In genomic region chr6:8086847-8087246, GRCm38 (mm10) we compare ENCODE assay signal across 8 mouse cellular contexts.
A peak's percentile ranks its signal among the peaks of the same experiment; 100 is the strongest.
DNase-seq lines count a peak whose midpoint lies in the region; ATAC-seq and TF ChIP-seq lines count a peak whose summit lies in the region.

No protein-coding gene starts in this region.

- WGBS in kidney, adult 2 months, result 44% methylated on average over 3 of the region's 3 CpGs
- WGBS in kidney, embryonic 16.5 days, result 48% methylated on average over 3 of the region's 3 CpGs
- 60% methylated on average over 3 of the region's 3 CpGs for WGBS in midbrain, postnatal 0 days

- H3K4me3 ChIP-seq in kidney, adult 2 months (ENCODE audit: insufficient read depth, low read depth, low read length), result no peak overlapping the region
- no peak overlapping the region for H3K4me3 ChIP-seq in kidney, embryonic 16.5 days (ENCODE audit: low read length)
- no peak overlapping the region for H3K4me3 ChIP-seq in E14TG2a.4 (replicated peaks; ENCODE audit: low read length)
- H3K4me3 ChIP-seq in cortical plate, adult 2 months (ENCODE audit: insufficient read depth, low read length), result no peak overlapping the region
- H3K4me3 ChIP-seq in midbrain, postnatal 0 days (ENCODE audit: low read depth, low read length), result no peak overlapping the region

- H3K4me2 ChIP-seq in kidney, embryonic 16.5 days (replicated peaks; ENCODE audit: low read depth, low read length), result no peak overlapping the region
- H3K4me2 ChIP-seq in midbrain, postnatal 0 days (ENCODE audit: low read depth, low read length, poor library complexity, severe bottlenecking), result no peak overlapping the region

- no peaks in the 10 kb centered on the region for H3K9me3 ChIP-seq in kidney, embryonic 16.5 days (ENCODE audit: low read length)
- no peaks in the 10 kb centered on the region for H3K9me3 ChIP-seq in E14TG2a.4 (ENCODE audit: low read length)
- H3K9me3 ChIP-seq in midbrain, postnatal 0 days (ENCODE audit: low read length), result no peaks in the 10 kb centered on the region

- TF ChIP-seq POLR2A in kidney, adult 2 months (IDR thresholded peaks at IDR 0.05; ENCODE audit: low read depth, low read length), result no peak
- no peak for TF ChIP-seq POLR2A in cortical plate, adult 2 months (IDR thresholded peaks at IDR 0.05; ENCODE audit: extremely low read depth, insufficient read depth, low read length)

- peak; percentile 62 for TF ChIP-seq CTCF in kidney, adult 2 months (conservative IDR thresholded peaks at IDR 0.05; ENCODE audit: insufficient read depth, insufficient read length, low read depth, low read length)
- TF ChIP-seq CTCF in E14TG2a.4 (conservative IDR thresholded peaks at IDR 0.05; ENCODE audit: low read length), result peak; percentile 34
- TF ChIP-seq CTCF in cortical plate, adult 2 months (IDR thresholded peaks at IDR 0.05; ENCODE audit: extremely low read depth, insufficient read depth, low read length), result peak; percentile 34
- TF ChIP-seq CTCF in midbrain, postnatal 0 days (IDR thresholded peaks at IDR 0.05), result peak; percentile 64

- DNase-seq in kidney, adult 2 months, result peak; percentile 52
- peak; percentile 45 for DNase-seq in A20 (ENCODE audit: low read depth, low spot score)
- DNase-seq in midbrain, postnatal 0 days (ENCODE audit: low spot score), result peak; percentile 20
- no peak for DNase-seq in urinary bladder, adult 18-20 months (ENCODE audit: low spot score in 2 of 2)
- DNase-seq in testis, postnatal 14 days (ENCODE audit: low spot score), result no peak

- ATAC-seq in kidney, embryonic 16.5 days (ENCODE audit: low FRiP score, low TSS enrichment), result no peak
- ATAC-seq in midbrain, postnatal 0 days (ENCODE audit: low FRiP score), result no peak

- no peaks in the 10 kb centered on the region for H3K36me3 ChIP-seq in kidney, adult 2 months (ENCODE audit: control insufficient read depth, insufficient read depth, low read length)
- H3K36me3 ChIP-seq in kidney, embryonic 16.5 days (ENCODE audit: insufficient read depth, low read length), result no peaks in the 10 kb centered on the region
- no peaks in the 10 kb centered on the region for H3K36me3 ChIP-seq in E14TG2a.4 (ENCODE audit: insufficient read depth, low read length)
- no peaks in the 10 kb centered on the region for H3K36me3 ChIP-seq in midbrain, postnatal 0 days (ENCODE audit: insufficient read depth, low read length)

- no peak overlapping the region for H3K27ac ChIP-seq in kidney, adult 2 months (ENCODE audit: insufficient read depth, low read depth, low read length)
- no peak overlapping the region for H3K27ac ChIP-seq in kidney, embryonic 16.5 days (ENCODE audit: low read length)
- no peak overlapping the region for H3K27ac ChIP-seq in cortical plate, adult 2 months (ENCODE audit: insufficient read depth, low read length)
- no peak overlapping the region for H3K27ac ChIP-seq in midbrain, postnatal 0 days (ENCODE audit: low read depth, low read length)

- H3K27me3 ChIP-seq in kidney, adult 2 months (replicated peaks; ENCODE audit: control insufficient read depth, insufficient read depth, low read length), result no peaks in the 10 kb centered on the region; the same call in 1 of the 2 replicates
- no peaks in the 10 kb centered on the region for H3K27me3 ChIP-seq in kidney, embryonic 16.5 days (ENCODE audit: insufficient read depth, low read length)
- H3K27me3 ChIP-seq in E14TG2a.4 (ENCODE audit: insufficient read depth, low read length), result no peaks in the 10 kb centered on the region
- H3K27me3 ChIP-seq in midbrain, postnatal 0 days (ENCODE audit: insufficient read depth, low read length), result no peaks in the 10 kb centered on the region

- H3K9ac ChIP-seq in kidney, embryonic 16.5 days (replicated peaks; ENCODE audit: low read length), result no peak overlapping the region
- H3K9ac ChIP-seq in midbrain, postnatal 0 days (replicated peaks; ENCODE audit: low read length, poor library complexity, severe bottlenecking), result no peak overlapping the region

- no peaks in the 10 kb centered on the region for H3K4me1 ChIP-seq in kidney, adult 2 months (ENCODE audit: control insufficient read depth, insufficient read depth, low read length)
- H3K4me1 ChIP-seq in kidney, embryonic 16.5 days (ENCODE audit: insufficient read depth, low read length), result no peaks in the 10 kb centered on the region
- no peaks in the 10 kb centered on the region for H3K4me1 ChIP-seq in E14TG2a.4 (replicated peaks; ENCODE audit: low read depth, low read length)
- H3K4me1 ChIP-seq in cortical plate, adult 2 months (ENCODE audit: control insufficient read depth, insufficient read depth, low read length), result no peaks in the 10 kb centered on the region
- no peaks in the 10 kb centered on the region for H3K4me1 ChIP-seq in midbrain, postnatal 0 days (ENCODE audit: insufficient read depth, low read length)

Comparison
In these comparisons a context has a peak if more than half of its experiments do, and no peak if none do; other contexts are left out.
1. DNase-seq: peak in kidney, adult 2 months (single experiment), A20 (single experiment) and midbrain, postnatal 0 days (single experiment); none in urinary bladder, adult 18-20 months (0 of 2) and testis, postnatal 14 days (single experiment).
2. Peak in every context shown above with its lines, with median percentiles within 50 percentile points of each other: CTCF ChIP-seq.